Mouse (Mus musculus) R1 (cell line): ENCODE measurements around the gene Gbp10.
"Not testable (repeated sequence)": the region's sequence is repeated elsewhere in the genome, so short reads cannot be mapped to it uniquely, and the experiment has no call there.

Source experiments
- DNase-seq: peaks from one replicate; pipeline ENCODE4 v3.0.0-alpha.2; 2018; ENCODE audit warnings: low read depth, low spot score

The Gbp10 gene

DNA sequence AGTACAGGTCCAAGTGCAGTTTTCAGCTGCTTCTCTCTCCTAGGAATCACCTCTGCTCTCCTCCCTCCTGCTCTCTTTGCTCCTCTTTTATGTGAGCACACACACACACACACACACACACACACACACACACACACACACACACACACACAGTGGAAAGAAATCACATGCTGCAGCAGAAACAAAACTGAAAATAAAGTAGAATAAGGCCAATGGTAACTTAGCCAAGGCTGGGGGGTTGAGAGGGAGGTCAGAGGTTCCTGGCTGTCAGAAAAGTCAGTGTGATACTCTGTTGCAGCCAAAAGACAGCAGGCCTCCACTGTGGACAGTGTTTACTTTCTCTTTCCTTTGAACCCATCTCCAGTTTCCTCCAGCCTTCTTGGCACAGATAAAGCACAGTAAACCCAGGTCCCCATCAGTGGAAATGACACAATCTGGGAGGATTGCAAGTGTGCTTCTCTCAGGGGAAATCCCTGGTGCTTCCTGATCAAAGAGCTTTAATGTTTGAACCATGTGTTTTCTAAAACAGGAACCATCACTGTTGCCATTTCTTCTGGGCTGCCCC is at the start of gene Gbp10:
Gbp10 (minus strand) TSS at position 51 of the 565 bp plus-strand sequence.
- DNase-seq, result not testable (repeated sequence)

DNA sequence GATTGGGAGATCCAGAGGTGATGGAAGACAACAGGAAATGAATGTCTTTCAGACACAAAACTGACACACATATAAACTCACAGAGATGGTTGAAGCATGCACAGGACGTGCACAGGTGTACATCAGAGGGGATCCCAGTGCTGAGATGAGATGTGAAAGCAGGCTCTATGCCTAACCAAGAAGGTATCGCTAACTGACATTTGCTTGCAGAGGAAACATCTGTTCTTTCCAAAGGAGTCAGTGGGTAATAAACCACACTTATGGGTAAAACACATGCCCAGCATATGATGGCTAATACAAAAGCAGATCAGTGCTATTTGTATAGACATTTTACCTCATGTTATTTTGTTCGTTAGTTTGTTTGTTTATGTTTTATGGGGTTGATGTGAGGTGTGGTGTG is 21.3 kb upstream of the Gbp10 start:
- DNase-seq, result not testable (repeated sequence)

GRCm38 (mm10) chr5:105252491-105252890 is 13.2 kb upstream of the Gbp10 start:
- no peak for DNase-seq

- DNase-seq, result not testable (repeated sequence)
These were observed 5.4 kb upstream of the Gbp10 start for GRCm38 (mm10) chr5:105244741-105245140.

DNA sequence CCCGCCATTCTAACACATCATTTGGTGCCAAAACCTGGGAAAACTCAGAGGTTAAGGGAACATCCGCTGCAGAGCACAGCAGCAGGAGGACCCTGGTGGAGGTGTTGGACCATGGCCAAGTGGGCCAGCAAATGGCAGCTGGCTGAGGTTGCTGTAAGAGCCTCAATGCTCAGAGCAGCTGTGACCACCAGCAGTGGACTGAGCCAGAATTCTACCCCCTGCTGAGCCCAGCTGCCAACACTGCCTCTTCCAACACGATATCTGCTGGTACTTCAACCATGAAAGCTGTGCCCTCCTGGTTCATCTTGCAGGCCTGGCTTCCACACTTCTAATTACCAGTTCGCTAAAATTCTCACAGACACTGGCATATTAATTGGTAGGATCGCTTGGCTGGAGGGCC is 1.6 kb upstream of the Gbp10 start:
- not testable (repeated sequence) for DNase-seq

- DNase-seq, result not testable (repeated sequence)
These were observed 931 bp downstream of the Gbp10 start for GRCm38 (mm10) chr5:105238402-105238801.

- DNase-seq, result not testable (repeated sequence)
These were observed 3.3 kb downstream of the Gbp10 start for GRCm38 (mm10) chr5:105236040-105236439.

- DNase-seq, result not testable (repeated sequence)
These were observed 30.4 kb downstream of the Gbp10 start for GRCm38 (mm10) chr5:105208957-105209356.

DNA sequence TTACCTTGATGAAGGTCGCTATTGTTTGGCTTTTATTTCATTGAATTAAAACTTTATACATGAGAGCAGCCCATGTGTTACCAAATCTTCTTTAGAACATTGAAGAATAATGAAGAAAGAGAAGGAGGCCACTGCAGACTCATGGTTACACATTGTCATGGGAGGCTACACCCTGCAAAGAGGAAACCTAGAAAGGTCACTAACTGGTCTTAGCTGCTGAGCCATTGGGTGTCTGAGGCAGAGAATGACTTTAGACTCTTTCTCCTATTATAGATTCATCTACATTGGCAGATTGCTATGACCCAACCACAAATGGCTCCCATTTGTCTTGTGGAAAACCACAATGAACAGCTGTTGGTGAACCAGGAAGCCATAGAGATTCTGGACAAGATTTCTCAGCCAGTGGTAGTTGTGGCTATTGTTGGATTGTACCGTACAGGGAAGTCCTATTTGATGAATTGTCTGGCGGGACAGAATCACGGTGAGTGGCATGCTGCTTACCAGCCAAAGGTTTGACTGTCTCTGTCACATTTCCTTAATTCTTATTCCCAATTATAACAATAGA is 38.5 kb downstream of the Gbp10 start:
- not testable (repeated sequence) for DNase-seq

DNA sequence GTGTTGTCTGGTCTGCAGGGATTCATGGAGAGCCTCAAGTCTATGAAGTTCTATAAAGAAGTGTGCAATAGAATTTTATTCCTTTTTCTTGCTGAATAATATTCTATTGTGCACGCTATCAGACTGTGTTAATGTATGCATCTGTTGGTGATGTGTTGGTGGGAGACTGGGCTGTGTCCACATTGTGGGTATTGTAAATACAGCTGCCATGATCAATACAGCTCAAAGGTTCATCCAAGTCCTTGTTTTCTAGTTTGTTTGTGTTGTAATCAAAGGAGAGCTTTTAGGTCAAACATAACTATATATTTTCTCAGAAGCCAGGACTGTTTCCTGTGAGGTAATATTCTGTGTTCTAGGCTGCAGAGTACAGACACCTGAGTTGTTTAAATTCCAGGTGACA is 40.2 kb downstream of the Gbp10 start:
- not testable (repeated sequence) for DNase-seq

- not testable (repeated sequence) for DNase-seq
These were observed 41.3 kb downstream of the Gbp10 start for GRCm38 (mm10) chr5:105197915-105198560.

- DNase-seq, result not testable (repeated sequence)
These were observed 43.0 kb downstream of the Gbp10 start for GRCm38 (mm10) chr5:105196308-105196707.

DNA sequence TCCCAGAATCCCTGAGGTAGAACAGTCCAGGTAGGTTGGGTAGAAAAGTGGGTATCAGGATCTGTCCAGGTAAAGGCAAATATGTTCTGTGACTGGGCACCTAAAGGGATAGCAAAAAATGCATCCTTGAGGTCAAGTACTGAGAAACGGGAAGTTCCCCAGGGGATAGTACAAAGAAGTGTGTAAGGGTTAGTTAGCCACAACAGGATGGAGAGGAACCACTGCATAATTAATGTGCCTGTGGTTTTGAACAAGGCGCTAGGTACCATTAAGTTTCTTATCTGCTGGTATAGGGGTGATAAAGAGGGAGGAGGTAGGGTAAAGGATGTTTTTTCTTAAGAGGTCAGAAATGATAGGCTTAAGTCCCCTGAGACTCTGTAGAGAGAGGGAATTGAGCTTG is 46.8 kb downstream of the Gbp10 start:
- not testable (repeated sequence) for DNase-seq

GRCm38 (mm10) chr5:105181446-105181845 is 57.9 kb downstream of the Gbp10 start:
- peak; percentile 74 for DNase-seq
